Mouse (Mus musculus): Measurements from ENCODE around the gene Ninj2. TPM values are rescaled to one million over a fixed set of nuclear protein-coding genes. Genes with fewer than 3 reads are reported as not detected.

The Ninj2 gene
- polyA plus RNA-seq, 1 experiment from 2014 or later: not detected

DNA sequence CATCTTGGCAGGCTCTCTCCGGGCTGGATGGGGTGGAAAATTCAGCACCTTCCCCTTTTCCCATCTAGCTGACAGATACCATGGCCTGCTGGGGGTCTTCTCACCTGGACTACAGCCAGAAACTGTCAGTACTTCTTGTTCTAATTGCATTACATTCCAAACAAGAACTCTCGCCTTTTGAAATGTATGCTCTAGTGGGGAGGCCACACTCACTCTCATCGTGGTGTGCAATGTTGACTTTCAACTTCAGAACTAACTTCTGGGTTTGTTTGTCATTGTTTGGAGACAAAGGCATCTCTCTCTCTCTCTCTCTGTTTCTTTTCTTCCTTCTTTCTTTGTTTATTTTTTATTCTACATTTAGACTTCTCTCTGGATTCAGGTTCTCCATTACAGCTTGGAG is 93.4 kb downstream of the Ninj2 start:
- H3K9me3 ChIP-seq (replicated peaks; ENCODE audit: control insufficient read depth, low read length): no peaks in the 10 kb centered on the region
- H3K9ac ChIP-seq (ENCODE audit: low read length): no peak overlapping the region
- no peak for ATAC-seq (ENCODE audit: insufficient read depth, low FRiP score)
- WGBS: 38% methylated on average over 3 of the region's 3 CpGs
- no peaks in the 10 kb centered on the region for H3K27me3 ChIP-seq (ENCODE audit: control insufficient read depth, insufficient read depth, low read length)
- no peak overlapping the region for H3K4me3 ChIP-seq (replicated peaks; ENCODE audit: low read length)
- no peak overlapping the region for H3K27ac ChIP-seq (ENCODE audit: low read length)
- H3K4me1 ChIP-seq (ENCODE audit: control insufficient read depth, insufficient read depth, low read length): no peaks in the 10 kb centered on the region
- H3K36me3 ChIP-seq (ENCODE audit: control insufficient read depth, insufficient read depth, low read length): no peaks in the 10 kb centered on the region
- H3K4me2 ChIP-seq (ENCODE audit: low read depth, low read length): no peak overlapping the region

DNA sequence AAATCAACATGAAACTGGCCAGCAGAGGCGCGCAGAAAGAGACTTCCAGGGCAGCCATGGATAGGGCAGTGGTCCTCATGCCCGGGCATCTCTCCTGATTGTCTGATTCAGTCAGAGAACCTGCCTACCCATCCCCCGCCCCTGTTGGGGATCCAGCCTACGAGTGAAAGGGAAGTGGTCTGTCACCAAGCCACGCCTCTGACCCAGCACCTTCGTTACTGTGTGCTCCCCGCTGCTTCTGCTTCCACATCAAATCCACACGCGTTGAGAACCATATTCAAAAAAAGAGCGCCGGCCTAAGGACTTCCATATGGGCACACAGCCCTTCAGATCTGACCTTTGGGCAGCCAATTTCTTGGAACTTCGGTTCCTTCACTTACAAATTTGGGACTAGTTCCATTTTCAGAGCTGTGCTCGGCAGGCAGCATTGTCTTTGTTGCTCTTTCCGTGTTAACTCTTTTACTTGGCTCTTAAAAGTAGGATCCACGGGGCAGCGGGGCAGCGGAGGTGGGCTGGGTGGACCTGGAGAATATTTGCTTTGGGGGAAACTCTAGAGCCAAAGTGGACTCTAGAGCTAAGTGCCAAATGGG is 94.5 kb downstream of the Ninj2 start:
- H3K4me3 ChIP-seq (replicated peaks; ENCODE audit: low read length): 0 out of 2 replicates have a peak overlapping the region, but pooled peaks have one; percentile 1
- H3K27me3 ChIP-seq (ENCODE audit: control insufficient read depth, insufficient read depth, low read length): no peaks in the 10 kb centered on the region
- 24% methylated on average over 18 of the region's 18 CpGs for WGBS
- no peaks in the 10 kb centered on the region for H3K36me3 ChIP-seq (ENCODE audit: control insufficient read depth, insufficient read depth, low read length)
- peaks cover 9% of the 10 kb centered on the region for H3K4me1 ChIP-seq (ENCODE audit: control insufficient read depth, insufficient read depth, low read length)
- H3K4me2 ChIP-seq (ENCODE audit: low read depth, low read length): 0 out of 2 replicates have a peak overlapping the region, but pooled peaks have one; percentile 33
- no peak overlapping the region for H3K27ac ChIP-seq (ENCODE audit: low read length)
- ATAC-seq (ENCODE audit: insufficient read depth, low FRiP score): no peak
- no peaks in the 10 kb centered on the region for H3K9me3 ChIP-seq (replicated peaks; ENCODE audit: control insufficient read depth, low read length)
- H3K9ac ChIP-seq (ENCODE audit: low read length): no peak overlapping the region

DNA sequence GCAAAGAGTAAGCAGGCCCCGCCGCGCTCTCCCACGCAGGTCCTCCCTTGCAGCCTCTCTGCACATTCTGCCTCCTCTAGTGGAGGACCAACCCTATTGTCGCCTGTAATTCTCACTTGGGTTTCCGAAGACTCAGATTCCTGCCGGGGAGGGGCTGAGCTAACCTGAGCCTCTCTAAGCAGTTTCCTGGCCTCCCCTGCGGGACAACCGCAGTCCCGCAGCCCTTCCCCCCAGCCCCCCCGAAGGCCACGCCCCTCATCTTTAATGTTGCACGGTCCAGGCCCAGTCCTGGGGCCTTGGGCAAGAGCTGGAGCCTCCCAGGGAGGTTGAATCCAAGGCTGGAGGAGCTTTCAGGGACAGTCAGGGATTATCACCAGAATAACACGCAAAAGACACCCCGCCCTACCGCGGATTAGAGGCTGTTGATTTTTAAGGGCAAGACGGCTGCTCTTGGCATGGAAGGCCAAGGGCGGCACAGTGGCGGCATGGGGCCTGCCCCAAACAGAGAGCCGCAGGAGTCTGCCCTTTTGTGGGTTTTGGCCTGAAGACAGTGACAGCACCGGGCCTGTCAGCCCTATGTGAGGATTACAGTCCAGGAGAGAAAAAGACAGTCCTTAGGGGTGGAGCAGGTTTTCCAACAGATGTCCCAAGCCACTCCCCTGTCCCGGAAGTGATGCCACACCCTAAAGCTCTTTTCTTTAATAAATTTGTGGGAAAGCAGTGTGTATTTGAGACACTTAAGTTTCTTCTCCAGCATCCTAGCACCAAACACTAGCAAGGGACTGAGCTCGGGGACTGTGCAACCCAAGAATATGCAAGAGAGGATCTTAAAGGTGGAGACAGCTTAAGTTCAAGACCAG is 95.5 kb downstream of the Ninj2 start:
- H3K27ac ChIP-seq (ENCODE audit: low read length): peak overlapping the region; percentile 51; the same call in 1 of the 2 replicates
- H3K4me3 ChIP-seq (replicated peaks; ENCODE audit: low read length): no peak overlapping the region
- peak; percentile 41; the same call in 1 of the 2 replicates for ATAC-seq (ENCODE audit: insufficient read depth, low FRiP score)
- H3K36me3 ChIP-seq (ENCODE audit: control insufficient read depth, insufficient read depth, low read length): no peaks in the 10 kb centered on the region
- H3K9ac ChIP-seq (ENCODE audit: low read length): no peak overlapping the region
- H3K4me2 ChIP-seq (ENCODE audit: low read depth, low read length): 0 out of 2 replicates have a peak overlapping the region, but pooled peaks have one; percentile 33
- no peaks in the 10 kb centered on the region for H3K9me3 ChIP-seq (replicated peaks; ENCODE audit: control insufficient read depth, low read length)
- peaks cover 9% of the 10 kb centered on the region for H3K4me1 ChIP-seq (ENCODE audit: control insufficient read depth, insufficient read depth, low read length)
- H3K27me3 ChIP-seq (ENCODE audit: control insufficient read depth, insufficient read depth, low read length): no peaks in the 10 kb centered on the region
- 34% methylated on average over 24 of the region's 24 CpGs for WGBS

DNA sequence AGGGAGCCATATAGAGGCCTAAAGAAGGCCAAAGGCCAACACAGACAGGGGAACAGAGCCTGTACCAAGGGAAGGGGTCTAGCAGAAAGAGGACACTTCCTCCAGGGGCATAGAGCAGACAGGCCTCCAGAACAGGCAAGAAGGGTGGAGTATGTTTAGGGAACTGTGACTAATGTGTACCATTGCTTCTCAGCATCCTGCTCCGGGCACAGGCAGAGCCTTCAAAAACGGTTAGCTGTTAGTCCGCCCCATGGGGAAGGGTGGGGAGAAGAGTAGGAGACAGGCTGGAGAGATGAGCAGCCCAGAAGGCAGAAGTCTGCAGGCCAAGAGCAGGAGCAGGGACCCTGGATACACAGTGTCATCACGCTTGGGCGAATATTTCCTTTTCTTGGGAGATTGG is 96.1 kb downstream of the Ninj2 start:
- H3K36me3 ChIP-seq (ENCODE audit: control insufficient read depth, insufficient read depth, low read length): no peaks in the 10 kb centered on the region
- no peak overlapping the region for H3K9ac ChIP-seq (ENCODE audit: low read length)
- H3K4me3 ChIP-seq (replicated peaks; ENCODE audit: low read length): no peak overlapping the region
- H3K4me2 ChIP-seq (ENCODE audit: low read depth, low read length): no peak overlapping the region
- no peaks in the 10 kb centered on the region for H3K27me3 ChIP-seq (ENCODE audit: control insufficient read depth, insufficient read depth, low read length)
- WGBS: 87% methylated on average over 5 of the region's 5 CpGs
- H3K9me3 ChIP-seq (replicated peaks; ENCODE audit: control insufficient read depth, low read length): no peaks in the 10 kb centered on the region
- peak overlapping the region; percentile 51; the same call in 1 of the 2 replicates for H3K27ac ChIP-seq (ENCODE audit: low read length)
- peaks cover 9% of the 10 kb centered on the region for H3K4me1 ChIP-seq (ENCODE audit: control insufficient read depth, insufficient read depth, low read length)
- no peak for ATAC-seq (ENCODE audit: insufficient read depth, low FRiP score)

GRCm38 (mm10) chr6:120190365-120190764 is 97.2 kb downstream of the Ninj2 start:
- no peak overlapping the region for H3K27ac ChIP-seq (ENCODE audit: low read length)

DNA sequence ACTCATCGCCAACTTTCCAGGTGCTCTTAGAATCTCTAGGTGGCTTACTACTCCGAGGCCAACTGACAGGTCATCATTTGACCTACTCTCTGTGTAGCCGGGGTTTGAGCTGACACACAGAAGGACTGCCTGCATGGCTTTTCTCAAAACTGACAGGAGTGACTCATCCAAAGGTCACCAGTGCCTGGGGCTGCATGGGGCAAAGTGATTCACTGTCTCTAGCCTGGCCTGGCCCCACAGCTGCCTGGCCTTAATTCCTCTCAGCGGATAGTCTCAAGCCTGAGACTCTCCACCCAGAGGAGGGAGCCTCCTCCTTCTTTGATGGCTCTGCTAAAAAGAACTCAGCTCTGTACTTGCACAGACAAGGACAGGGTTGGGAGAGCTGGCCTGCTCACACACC is 97.8 kb downstream of the Ninj2 start:
- no peak for ATAC-seq (ENCODE audit: insufficient read depth, low FRiP score)
- no peak overlapping the region for H3K4me3 ChIP-seq (replicated peaks; ENCODE audit: low read length)
- no peaks in the 10 kb centered on the region for H3K36me3 ChIP-seq (ENCODE audit: control insufficient read depth, insufficient read depth, low read length)
- H3K27me3 ChIP-seq (ENCODE audit: control insufficient read depth, insufficient read depth, low read length): no peaks in the 10 kb centered on the region
- no peak overlapping the region for H3K9ac ChIP-seq (ENCODE audit: low read length)
- 47% methylated on average over 4 of the region's 4 CpGs for WGBS
- no peaks in the 10 kb centered on the region for H3K9me3 ChIP-seq (replicated peaks; ENCODE audit: control insufficient read depth, low read length)
- H3K4me1 ChIP-seq (ENCODE audit: control insufficient read depth, insufficient read depth, low read length): peaks cover 11% of the 10 kb centered on the region
- H3K4me2 ChIP-seq (ENCODE audit: low read depth, low read length): no peak overlapping the region
- no peak overlapping the region for H3K27ac ChIP-seq (ENCODE audit: low read length)

More at GRCm38 (mm10) chr6:120190365-120190764, 97.2 kb downstream of the Ninj2 start:
- Histone ChIP-seq H3K9ac (ENCODE audit: low read length) (no peak overlapping the region), H3K27me3 (ENCODE audit: control insufficient read depth, insufficient read depth, low read length) (no peaks in the 10 kb centered on the region), H3K4me3 (replicated peaks; ENCODE audit: low read length) (no peak overlapping the region), H3K4me1 (ENCODE audit: control insufficient read depth, insufficient read depth, low read length) (peaks cover 11% of the 10 kb centered on the region), H3K4me2 (ENCODE audit: low read depth, low read length) (no peak overlapping the region), H3K36me3 (ENCODE audit: control insufficient read depth, insufficient read depth, low read length) (no peaks in the 10 kb centered on the region), H3K9me3 (replicated peaks; ENCODE audit: control insufficient read depth, low read length) (no peaks in the 10 kb centered on the region)
- 91% methylated on average over 4 of the region's 4 CpGs for WGBS
- ATAC-seq (ENCODE audit: insufficient read depth, low FRiP score): no peak

- H3K9ac ChIP-seq (ENCODE audit: low read length): no peak overlapping the region; the same call in 1 of the 2 replicates
- H3K4me1 ChIP-seq (ENCODE audit: control insufficient read depth, insufficient read depth, low read length): peaks cover 11% of the 10 kb centered on the region
- no peak for ATAC-seq (ENCODE audit: insufficient read depth, low FRiP score)
- WGBS: 56% methylated on average over 7 of the region's 7 CpGs
- peak overlapping the region; percentile 25; the same call in 1 of the 2 replicates for H3K4me2 ChIP-seq (ENCODE audit: low read depth, low read length)
- H3K4me3 ChIP-seq (replicated peaks; ENCODE audit: low read length): no peak overlapping the region
- H3K27ac ChIP-seq (ENCODE audit: low read length): peak overlapping the region; percentile 21; the same call in 1 of the 2 replicates
- H3K9me3 ChIP-seq (replicated peaks; ENCODE audit: control insufficient read depth, low read length): no peaks in the 10 kb centered on the region
- H3K27me3 ChIP-seq (ENCODE audit: control insufficient read depth, insufficient read depth, low read length): no peaks in the 10 kb centered on the region
- H3K36me3 ChIP-seq (ENCODE audit: control insufficient read depth, insufficient read depth, low read length): no peaks in the 10 kb centered on the region
Observed at GRCm38 (mm10) chr6:120191396-120192170, 98.4 kb downstream of the Ninj2 start.

GRCm38 (mm10) chr6:120192211-120192870 is 99.2 kb downstream of the Ninj2 start:
- Histone ChIP-seq H3K4me3 (replicated peaks; ENCODE audit: low read length) (no peak overlapping the region), H3K4me2 (ENCODE audit: low read depth, low read length) (peak overlapping the region; percentile 25; the same call in 1 of the 2 replicates), H3K4me1 (ENCODE audit: control insufficient read depth, insufficient read depth, low read length) (peaks cover 11% of the 10 kb centered on the region), H3K27ac (ENCODE audit: low read length) (peak overlapping the region; percentile 21; the same call in 1 of the 2 replicates), H3K9ac (ENCODE audit: low read length) (no peak overlapping the region; the same call in 1 of the 2 replicates), H3K27me3 (ENCODE audit: control insufficient read depth, insufficient read depth, low read length) (no peaks in the 10 kb centered on the region), H3K36me3 (ENCODE audit: control insufficient read depth, insufficient read depth, low read length) (no peaks in the 10 kb centered on the region), H3K9me3 (replicated peaks; ENCODE audit: control insufficient read depth, low read length) (no peaks in the 10 kb centered on the region)
- 34% methylated on average over 14 of the region's 15 CpGs for WGBS
- peak; percentile 49; the same call in 1 of the 2 replicates for ATAC-seq (ENCODE audit: insufficient read depth, low FRiP score)

Measured in stomach, embryonic 16.5 days (tissue).